Mouse (Mus musculus) intestine, postnatal 0 days (tissue): ENCODE measurements around the gene Per3. TPM values are rescaled to one million over a fixed set of nuclear protein-coding genes. Genes with fewer than 3 reads are reported as not detected.

Source experiments
- ATAC-seq: fragments of 200-750 bp; cut with Nextera tagmentation; 2 replicates; pipeline ENCODE4 v1.8.0; 2017; ENCODE audit warnings: mild to moderate bottlenecking, moderate TSS enrichment, moderate library complexity
- H3K27ac ChIP-seq: fragments of 300-500 bp; sonication (generic); 2 replicates; pipeline ENCODE4 v1.5.1; 2014; ENCODE audit warnings: mild to moderate bottlenecking, low read depth, low read length, moderate library complexity
- H3K27me3 ChIP-seq: fragments of 300-500 bp; sonication (generic); replicated peaks from 2 replicates; pipeline ENCODE4 v1.6.1; 2014; ENCODE audit warnings: low read length, mixed read lengths; ENCODE audit not compliant: control insufficient read depth, insufficient read depth
- H3K36me3 ChIP-seq: fragments of 300-500 bp; sonication (generic); 2 replicates; pipeline ENCODE4 v1.6.1; 2014; ENCODE audit warnings: mild to moderate bottlenecking, moderate library complexity; ENCODE audit not compliant: control insufficient read depth, insufficient read depth
- H3K4me1 ChIP-seq: fragments of 300-500 bp; sonication (generic); replicated peaks from 2 replicates; pipeline ENCODE4 v1.6.1; 2014; ENCODE audit warnings: antibody characterized with exemption, low read length, mixed read lengths; ENCODE audit not compliant: control insufficient read depth, insufficient read depth
- H3K4me2 ChIP-seq: fragments of 300-500 bp; sonication (generic); replicated peaks from 2 replicates; pipeline ENCODE4 v1.6.1; 2014; ENCODE audit warnings: low read depth, mild to moderate bottlenecking, moderate library complexity
- H3K4me3 ChIP-seq: fragments of 300-500 bp; sonication (generic); 2 replicates; pipeline ENCODE4 v1.5.1; 2014; ENCODE audit warnings: low read depth, low read length
- H3K9ac ChIP-seq: fragments of 300-500 bp; sonication (generic); 2 replicates; pipeline ENCODE4 v1.6.1; 2014; ENCODE audit warnings: mild to moderate bottlenecking, low read depth, low read length
- H3K9me3 ChIP-seq: fragments of 300-500 bp; sonication (generic); 2 replicates; pipeline ENCODE4 v1.6.1; 2016; ENCODE audit warnings: mixed run types; ENCODE audit not compliant: control insufficient read depth
- CTCF ChIP-seq: sonication (generic); IDR thresholded peaks from 2 replicates; pipeline ENCODE4 v1.5.1; 2016; ENCODE audit warnings: low read depth, mild to moderate bottlenecking, control low read depth, antibody characterized with exemption, moderate library complexity
- WGBS: fragments of 180-500 bp; shearing (Covaris S2); extraction: QIAGEN DNeasy Blood & Tissue Kit; methylation state at CpG from one replicate; pipeline ENCODE4 v1.1.7; 2014; 5-methylcytosine and 5-hydroxymethylcytosine counted together
- polyA plus RNA-seq: library from polyadenylated mRNA; unstranded; fragments of >200 nt; fragmentation: Nextera tagmentation; extraction: Ambion mirVana; gene quantifications from 2 replicates; pipeline ENCODE4 v1.2.1, GENCODE M21; 2015

Per3 gene
- polyA plus RNA-seq, 1 experiment from 2014 or later: 2.1 TPM

GRCm38 (mm10) chr4:151058634-151059033 lies 14.2 kb upstream of the Per3 start:
- no peak overlapping the region for H3K27ac ChIP-seq
- ATAC-seq: no peak
- H3K4me3 ChIP-seq: no peak overlapping the region; the same call in 1 of the 2 replicates

GRCm38 (mm10) chr4:151057347-151058321 lies 13.2 kb upstream of the Per3 start, which contains the start of gene Vamp3:
TSS of gene Vamp3 (minus strand) at chr4:151057963.
- Histone ChIP-seq H3K9me3 (no peaks in the 10 kb centered on the region), H3K4me2 (peak within 1 kb of the TSS; percentile 77), H3K27ac (peak within 1 kb of the TSS; percentile 99), H3K36me3 (peaks cover 15% of the 10 kb centered on the region; the same call in 1 of the 2 replicates), H3K9ac (peak within 1 kb of the TSS; percentile 99), H3K4me1 (no peaks in the 10 kb centered on the region), H3K27me3 (no peaks in the 10 kb centered on the region), H3K4me3 (peak within 1 kb of the TSS; percentile 99)
- TF ChIP-seq CTCF: peak; percentile 19; the same call in 1 of the 2 replicates
- under 1% methylated on average over 113 of the region's 114 CpGs for WGBS
- peak; percentile 99 for ATAC-seq

More at GRCm38 (mm10) chr4:151058634-151059033, 14.2 kb upstream of the Per3 start:
- TF ChIP-seq CTCF: no peak
- H3K4me2 ChIP-seq: peak overlapping the region; percentile 77
- H3K4me1 ChIP-seq: no peaks in the 10 kb centered on the region
- H3K9ac ChIP-seq: no peak overlapping the region
- H3K9me3 ChIP-seq: no peaks in the 10 kb centered on the region
- 75% methylated on average over 4 of the region's 4 CpGs for WGBS
- peaks cover 12% of the 10 kb centered on the region; the same call in 1 of the 2 replicates for H3K36me3 ChIP-seq
- no peaks in the 10 kb centered on the region for H3K27me3 ChIP-seq

- Histone ChIP-seq H3K27me3 (no peaks in the 10 kb centered on the region), H3K4me2 (no peak overlapping the region), H3K4me1 (no peaks in the 10 kb centered on the region), H3K27ac (no peak overlapping the region), H3K36me3 (peaks cover 64% of the 10 kb centered on the region), H3K4me3 (no peak overlapping the region), H3K9me3 (no peaks in the 10 kb centered on the region), H3K9ac (no peak overlapping the region)
- no peak for TF ChIP-seq CTCF
- no peak for ATAC-seq
- 85% methylated on average over 1 of the region's 1 CpGs for WGBS
These were observed 6.7 kb upstream of the Per3 start for GRCm38 (mm10) chr4:151051162-151051561.

GRCm38 (mm10) chr4:151046524-151046923 lies 2.1 kb upstream of the Per3 start:
- H3K4me1 ChIP-seq: no peaks in the 10 kb centered on the region; the same call in 1 of the 2 replicates
- no peak overlapping the region for H3K27ac ChIP-seq
- no peak overlapping the region for H3K9ac ChIP-seq
- WGBS: 85% methylated on average over 3 of the region's 3 CpGs
- no peak for TF ChIP-seq CTCF
- ATAC-seq: no peak
- H3K9me3 ChIP-seq: no peaks in the 10 kb centered on the region
- H3K4me3 ChIP-seq: no peak overlapping the region
- H3K27me3 ChIP-seq: no peaks in the 10 kb centered on the region
- peaks cover 43% of the 10 kb centered on the region for H3K36me3 ChIP-seq
- H3K4me2 ChIP-seq: no peak overlapping the region

- Histone ChIP-seq H3K27me3 (no peaks in the 10 kb centered on the region), H3K9ac (peak overlapping the region; percentile 68; the same call in 1 of the 2 replicates), H3K9me3 (no peaks in the 10 kb centered on the region), H3K36me3 (peaks cover 34% of the 10 kb centered on the region), H3K4me1 (no peaks in the 10 kb centered on the region; the same call in 1 of the 2 replicates), H3K4me3 (peak overlapping the region; percentile 46), H3K27ac (no peak overlapping the region; the same call in none of the 2 replicates), H3K4me2 (peak overlapping the region; percentile 96)
- ATAC-seq: 0 out of 2 replicates have a peak, but pooled peaks have one; percentile 0
- WGBS: 4% methylated on average over 21 of the region's 21 CpGs
- no peak for TF ChIP-seq CTCF
These were observed 592 bp upstream of the Per3 start for GRCm38 (mm10) chr4:151044944-151045570.

- H3K4me3 ChIP-seq: peak overlapping the region; percentile 46
- no peaks in the 10 kb centered on the region for H3K9me3 ChIP-seq
- no peak for TF ChIP-seq CTCF
- 31% methylated on average over 5 of the region's 5 CpGs for WGBS
- H3K9ac ChIP-seq: 0 out of 2 replicates have a peak overlapping the region, but pooled peaks have one; percentile 68
- H3K4me2 ChIP-seq: peak overlapping the region; percentile 96
- H3K27ac ChIP-seq: no peak overlapping the region
- H3K27me3 ChIP-seq: no peaks in the 10 kb centered on the region
- H3K36me3 ChIP-seq: peaks cover 17% of the 10 kb centered on the region
- no peaks in the 10 kb centered on the region; the same call in 1 of the 2 replicates for H3K4me1 ChIP-seq
- no peak for ATAC-seq
These were observed 1.2 kb downstream of the Per3 start for GRCm38 (mm10) chr4:151043281-151043680.
